Mouse (Mus musculus) liver, embryonic 14.5 days (tissue): ENCODE measurements around the gene Rnasek.

Experiments used
- CTCF ChIP-seq: IDR thresholded peaks from 2 replicates; pipeline ENCODE4 v1.5.1; 2016; ENCODE audit warnings: antibody characterized with exemption, low read depth, control low read depth
- EP300 ChIP-seq: IDR thresholded peaks from 2 replicates; pipeline ENCODE4 v1.6.1; 2016; ENCODE audit warnings: antibody characterized with exemption, low read depth

DNA sequence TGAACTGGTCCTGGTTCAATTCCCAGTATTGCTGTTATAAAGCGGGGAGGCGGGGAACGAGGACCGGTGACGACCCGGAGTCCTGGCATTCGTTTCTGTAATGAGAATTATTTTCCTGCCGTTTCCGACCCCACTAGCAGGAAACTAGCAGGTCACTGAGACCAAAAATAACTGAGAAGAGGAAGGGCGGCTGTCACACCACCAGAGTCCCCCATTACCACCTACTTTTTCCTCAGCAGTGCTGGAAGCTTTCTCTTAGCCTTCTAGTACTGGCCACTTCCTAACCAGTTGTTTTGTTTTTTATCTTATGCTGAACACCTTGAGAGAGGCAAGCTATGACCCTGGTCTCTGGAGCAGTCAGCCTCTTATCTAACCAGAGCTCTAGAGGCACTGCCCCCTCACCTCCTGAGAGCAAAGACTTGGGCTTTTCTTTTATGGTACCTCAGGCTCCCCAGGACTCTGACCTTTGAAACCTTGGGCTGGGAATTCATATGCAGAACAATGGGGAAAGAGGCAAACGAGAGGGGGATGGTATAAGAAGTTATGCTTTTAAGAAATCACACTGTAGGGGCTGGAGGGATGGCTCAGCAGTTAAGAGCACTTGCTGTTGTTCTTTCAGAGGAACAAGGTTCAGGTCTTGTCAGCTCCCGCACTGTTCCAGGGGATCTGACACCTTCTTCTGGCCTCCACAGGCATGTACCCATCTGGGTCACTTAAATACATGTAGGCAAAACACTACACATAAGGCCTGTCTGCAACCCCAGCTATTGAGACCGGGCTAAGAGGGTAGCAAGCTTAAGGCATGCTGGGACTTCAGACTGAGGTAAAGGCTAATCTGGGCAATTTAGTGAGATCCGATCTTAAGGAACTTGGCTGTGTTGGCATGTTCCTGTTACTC, 17.8 kb downstream of the Rnasek start:
- no peak for TF ChIP-seq CTCF
- TF ChIP-seq EP300, result peak; percentile 84
